Mouse (Mus musculus) intestine, embryonic 14.5 days (tissue): ENCODE results near the gene Lgmn. TPM values are rescaled to one million over a fixed set of nuclear protein-coding genes. Genes with fewer than 3 reads are reported as not detected.

Source experiments
- ATAC-seq: fragments of 200-750 bp; cut with Nextera tagmentation; replicated peaks from 2 replicates; pipeline ENCODE4 v1.8.0; 2017; ENCODE audit warnings: low read depth, moderate number of reproducible peaks, moderate TSS enrichment, moderate library complexity; ENCODE audit not compliant: low FRiP score, low TSS enrichment
- DNase-seq: peaks from one replicate; pipeline ENCODE4 v3.0.0-alpha.2; 2018; ENCODE audit warnings: low spot score
- H3K27ac ChIP-seq: fragments of 300-500 bp; sonication (generic); 2 replicates; pipeline ENCODE4 v1.5.1; 2014; ENCODE audit warnings: low read depth, mild to moderate bottlenecking, control low read depth
- H3K27me3 ChIP-seq: fragments of 300-500 bp; sonication (generic); replicated peaks from 2 replicates; pipeline ENCODE4 v1.6.1; 2014; ENCODE audit warnings: low read length, control low read depth; ENCODE audit not compliant: control insufficient read depth, insufficient read depth
- H3K36me3 ChIP-seq: fragments of 300-500 bp; sonication (generic); 2 replicates; pipeline ENCODE4 v1.6.1; 2014; ENCODE audit warnings: low read length, control low read depth; ENCODE audit not compliant: control insufficient read depth, insufficient read depth
- H3K4me1 ChIP-seq: fragments of 300-500 bp; sonication (generic); replicated peaks from 2 replicates; pipeline ENCODE4 v1.6.1; 2014; ENCODE audit warnings: low read length, control low read depth, mixed read lengths; ENCODE audit not compliant: control insufficient read depth, insufficient read depth
- H3K4me2 ChIP-seq: fragments of 300-500 bp; sonication (generic); 2 replicates; pipeline ENCODE4 v1.6.1; 2014; ENCODE audit warnings: low read length
- H3K4me3 ChIP-seq: fragments of 300-500 bp; sonication (generic); 2 replicates; pipeline ENCODE4 v1.5.1; 2014; ENCODE audit warnings: low read depth, low read length, control low read depth, mixed read lengths
- H3K9ac ChIP-seq: fragments of 300-500 bp; sonication (generic); 2 replicates; pipeline ENCODE4 v1.6.1; 2014; ENCODE audit warnings: mild to moderate bottlenecking, low read length
- H3K9me3 ChIP-seq: fragments of 300-500 bp; sonication (generic); 2 replicates; pipeline ENCODE4 v1.6.1; 2016; ENCODE audit warnings: low read length, control low read depth; ENCODE audit not compliant: control insufficient read depth
- whole genome bisulfite sequencing: fragments of 180-500 bp; shearing (Covaris S2); extraction: QIAGEN DNeasy Blood & Tissue Kit; methylation state at CpG from one replicate; pipeline ENCODE4 v1.1.7; 2014; 5-methylcytosine and 5-hydroxymethylcytosine counted together
- polyA plus RNA-seq: library from polyadenylated mRNA; unstranded; fragments of >200 nt; fragmentation: Nextera tagmentation; extraction: Ambion mirVana; gene quantifications from 2 replicates; pipeline ENCODE4 v1.2.1, GENCODE M21; 2014

Gene Lgmn
- polyA plus RNA-seq, 1 experiment from 2014 or later = 79.6 TPM

- ATAC-seq (no peak), DNase-seq (peak; percentile 42)
- H3K9me3 ChIP-seq = no peaks in the 10 kb centered on the region
- H3K4me1 ChIP-seq = no peaks in the 10 kb centered on the region
- H3K27ac ChIP-seq = no peak overlapping the region
- H3K36me3 ChIP-seq = no peaks in the 10 kb centered on the region
- no peak overlapping the region for H3K4me3 ChIP-seq
- H3K4me2 ChIP-seq = no peak overlapping the region
- no peaks in the 10 kb centered on the region for H3K27me3 ChIP-seq
- H3K9ac ChIP-seq = no peak overlapping the region
- WGBS = 72% methylated on average over 5 of the region's 5 CpGs
Observed at GRCm38 (mm10) chr12:102460014-102460413, 20.4 kb upstream of the Lgmn start.

GRCm38 (mm10) chr12:102456467-102457193 is 17.0 kb upstream of the Lgmn start:
- no peaks in the 10 kb centered on the region for H3K27me3 ChIP-seq
- no peak overlapping the region for H3K4me2 ChIP-seq
- no peak overlapping the region for H3K4me3 ChIP-seq
- H3K9ac ChIP-seq = no peak overlapping the region
- ATAC-seq (no peak), DNase-seq (no peak)
- 51% methylated on average over 7 of the region's 7 CpGs for WGBS
- peak overlapping the region; percentile 4; the same call in 1 of the 2 replicates for H3K27ac ChIP-seq
- no peaks in the 10 kb centered on the region for H3K4me1 ChIP-seq
- H3K9me3 ChIP-seq = no peaks in the 10 kb centered on the region
- H3K36me3 ChIP-seq = no peaks in the 10 kb centered on the region

- no peak for ATAC-seq
- Histone ChIP-seq H3K4me2 (no peak overlapping the region), H3K36me3 (no peaks in the 10 kb centered on the region), H3K9ac (no peak overlapping the region), H3K4me3 (no peak overlapping the region), H3K27me3 (no peaks in the 10 kb centered on the region), H3K27ac (no peak overlapping the region), H3K9me3 (no peaks in the 10 kb centered on the region), H3K4me1 (no peaks in the 10 kb centered on the region)
- WGBS = 45% methylated on average over 6 of the region's 6 CpGs
- DNase-seq = no peak
Observed at GRCm38 (mm10) chr12:102453581-102453980, 14.0 kb upstream of the Lgmn start.

GRCm38 (mm10) chr12:102451126-102451851 is 11.7 kb upstream of the Lgmn start:
- H3K27ac ChIP-seq = peak overlapping the region; percentile 38; the same call in 1 of the 2 replicates
- H3K9me3 ChIP-seq = no peaks in the 10 kb centered on the region
- 78% methylated on average over 8 of the region's 8 CpGs for WGBS
- no peaks in the 10 kb centered on the region for H3K4me1 ChIP-seq
- H3K4me3 ChIP-seq = no peak overlapping the region
- H3K4me2 ChIP-seq = no peak overlapping the region
- no peaks in the 10 kb centered on the region for H3K36me3 ChIP-seq
- ATAC-seq = no peak
- no peak overlapping the region for H3K9ac ChIP-seq
- H3K27me3 ChIP-seq = no peaks in the 10 kb centered on the region
- no peak for DNase-seq

GRCm38 (mm10) chr12:102450437-102450836 is 10.8 kb upstream of the Lgmn start:
- Histone ChIP-seq H3K9ac (no peak overlapping the region), H3K27ac (no peak overlapping the region)
- ATAC-seq = no peak

GRCm38 (mm10) chr12:102445436-102445835 is 5.8 kb upstream of the Lgmn start:
- 65% methylated on average over 4 of the region's 4 CpGs for WGBS
- no peak for DNase-seq
- Histone ChIP-seq H3K4me1 (no peaks in the 10 kb centered on the region), H3K27ac (no peak overlapping the region), H3K9ac (no peak overlapping the region), H3K4me2 (no peak overlapping the region), H3K36me3 (no peaks in the 10 kb centered on the region), H3K9me3 (no peaks in the 10 kb centered on the region), H3K4me3 (no peak overlapping the region), H3K27me3 (no peaks in the 10 kb centered on the region)
- no peak for ATAC-seq

More at GRCm38 (mm10) chr12:102450437-102450836, 10.8 kb upstream of the Lgmn start:
- no peak overlapping the region for H3K4me2 ChIP-seq
- H3K9me3 ChIP-seq = no peaks in the 10 kb centered on the region
- H3K27me3 ChIP-seq = no peaks in the 10 kb centered on the region
- WGBS = 49% methylated on average over 10 of the region's 10 CpGs
- no peak overlapping the region for H3K4me3 ChIP-seq
- no peaks in the 10 kb centered on the region for H3K4me1 ChIP-seq
- DNase-seq = no peak
- no peaks in the 10 kb centered on the region for H3K36me3 ChIP-seq

GRCm38 (mm10) chr12:102443676-102444075 is 4.1 kb upstream of the Lgmn start:
- no peak for DNase-seq
- H3K9me3 ChIP-seq = no peaks in the 10 kb centered on the region
- WGBS = 82% methylated on average over 5 of the region's 5 CpGs

GRCm38 (mm10) chr12:102442639-102443038 is 3.0 kb upstream of the Lgmn start:
- Histone ChIP-seq H3K36me3 (no peaks in the 10 kb centered on the region), H3K9me3 (no peaks in the 10 kb centered on the region), H3K4me1 (peaks cover 10% of the 10 kb centered on the region), H3K4me3 (no peak overlapping the region), H3K27me3 (no peaks in the 10 kb centered on the region), H3K9ac (no peak overlapping the region), H3K27ac (no peak overlapping the region), H3K4me2 (no peak overlapping the region)
- ATAC-seq (no peak), DNase-seq (no peak)
- WGBS = 87% methylated on average over 15 of the region's 15 CpGs

More at GRCm38 (mm10) chr12:102443676-102444075, 4.1 kb upstream of the Lgmn start:
- H3K4me2 ChIP-seq = no peak overlapping the region
- ATAC-seq = no peak
- peaks cover 3% of the 10 kb centered on the region; the same call in 1 of the 2 replicates for H3K4me1 ChIP-seq
- H3K36me3 ChIP-seq = no peaks in the 10 kb centered on the region
- no peak overlapping the region for H3K9ac ChIP-seq
- H3K27me3 ChIP-seq = no peaks in the 10 kb centered on the region
- no peak overlapping the region for H3K4me3 ChIP-seq
- no peak overlapping the region for H3K27ac ChIP-seq
